Mouse (Mus musculus): ENCODE measurements at regions not wholly inside any gene's neighbourhood (a gene's known extent, or its start where the extent isn't known, plus 50 kb on each side); places are given as distances from the start of the nearest gene placed in this dataset.

GRCm38 (mm10) chr13:44171639-44172038 is 387.1 kb downstream of the Cd83 start:
- TF ChIP-seq EP300 (IDR thresholded peaks at IDR 0.05; ENCODE audit: low read depth) (no peak), CTCF (IDR thresholded peaks at IDR 0.05; ENCODE audit: low read depth) (no peak)

All from heart, postnatal 0 days (tissue).